Mouse (Mus musculus): ENCODE results near the gene Apoo.
A peak's percentile ranks its signal among the peaks of the same experiment; 100 is the strongest.
"Not testable (repeated sequence)": the region's sequence is repeated elsewhere in the genome, so short reads cannot be mapped to it uniquely, and the experiment has no call there.

The Apoo gene

DNA sequence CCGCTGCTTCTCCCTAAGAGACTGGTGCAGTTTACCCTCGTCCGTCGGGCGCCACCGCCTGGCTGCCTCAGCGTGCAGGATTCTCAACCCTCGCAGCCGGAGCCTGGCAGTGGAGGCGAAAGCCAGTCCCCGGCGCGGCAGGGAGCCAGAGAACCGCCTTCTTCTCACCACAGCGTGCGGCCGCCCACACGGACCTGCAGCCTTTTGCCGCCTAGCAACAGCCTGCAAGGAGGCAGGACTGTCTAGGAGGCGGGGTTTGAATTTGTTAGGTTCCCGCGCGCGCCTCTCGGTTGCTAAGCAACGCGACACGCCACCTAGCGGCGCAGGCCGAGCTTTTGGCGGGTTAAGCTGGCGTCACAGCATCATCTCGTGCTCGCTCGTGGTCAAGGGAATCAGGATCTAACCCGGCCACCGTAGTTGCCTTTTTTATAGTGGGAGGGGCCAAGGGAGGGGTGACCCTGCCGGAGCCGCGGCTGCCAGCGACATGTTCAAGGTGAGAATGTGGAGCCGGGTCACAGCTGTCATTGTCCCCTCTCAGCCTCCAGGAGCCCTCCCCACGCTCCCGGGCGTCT lies at the start of gene Apoo, which contains the start of gene Fam90a1b:
Gene Apoo, plus strand, starts transcription at position 448 of the 572 bp plus-strand sequence.
Gene Fam90a1b, minus strand, starts transcription at position 108 of the 572 bp plus-strand sequence.
- DNase-seq (ENCODE audit: low spot score): peak; percentile 95

DNA sequence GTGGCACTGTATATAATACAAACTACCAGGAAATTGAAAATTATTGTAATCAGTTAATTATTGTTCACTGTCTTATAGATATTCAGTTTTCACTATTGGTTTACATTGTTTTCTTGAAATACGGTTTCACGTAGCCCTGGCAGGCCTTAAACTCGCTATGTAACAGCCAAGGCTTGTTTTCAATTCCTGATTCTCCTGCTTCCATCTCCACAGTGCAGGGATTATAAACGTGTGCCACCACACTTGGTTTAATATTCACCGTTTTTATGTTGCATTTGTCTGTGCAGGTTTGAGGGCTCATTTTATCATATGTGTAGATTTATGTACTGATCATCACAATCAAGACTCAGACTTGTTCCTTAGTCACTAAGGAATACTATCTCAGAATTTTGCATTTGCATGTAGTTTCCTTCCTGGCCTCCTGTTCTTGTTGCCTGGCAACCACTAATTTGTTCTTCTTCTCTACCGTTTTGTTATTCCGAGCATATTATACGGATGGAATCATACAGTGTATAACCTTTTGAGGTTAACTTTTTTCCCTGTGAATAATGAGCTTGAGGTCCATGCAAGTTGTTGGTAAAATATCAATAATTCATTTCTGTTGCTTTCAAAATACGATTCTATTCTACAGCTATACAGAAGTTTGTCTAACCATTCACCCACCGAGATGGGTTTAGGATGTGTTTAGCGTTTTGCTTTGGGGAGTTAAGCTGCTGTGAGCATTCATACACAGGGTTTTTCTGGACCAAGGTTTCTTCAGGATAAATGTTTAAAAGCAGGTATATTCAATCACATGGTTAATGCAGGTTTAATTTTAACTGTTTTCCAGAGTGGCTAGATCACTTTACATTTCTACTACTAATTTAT lies 45.6 kb upstream of the Apoo start:
- DNase-seq (ENCODE audit: low spot score): no peak

DNA sequence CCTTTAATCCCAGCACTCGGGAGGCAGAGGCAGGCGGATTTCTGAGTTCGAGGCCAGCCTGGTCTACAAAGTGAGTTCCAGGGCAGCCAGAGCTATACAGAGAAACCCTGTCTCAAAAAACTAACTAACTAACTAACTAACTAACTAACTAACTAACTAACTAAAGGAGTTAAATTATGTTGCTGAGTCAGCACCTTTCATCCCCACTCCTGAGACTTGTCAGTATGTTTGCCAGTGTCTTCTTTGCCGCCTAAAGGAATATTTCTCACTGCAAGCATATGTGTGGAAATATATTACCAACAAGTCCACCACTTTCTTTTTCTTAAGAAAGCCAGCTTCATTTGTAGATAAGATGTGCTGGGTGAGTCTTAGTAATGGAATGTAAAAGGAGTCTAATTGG lies 23.3 kb upstream of the Apoo start:
- DNase-seq (ENCODE audit: low spot score): not testable (repeated sequence)

DNA sequence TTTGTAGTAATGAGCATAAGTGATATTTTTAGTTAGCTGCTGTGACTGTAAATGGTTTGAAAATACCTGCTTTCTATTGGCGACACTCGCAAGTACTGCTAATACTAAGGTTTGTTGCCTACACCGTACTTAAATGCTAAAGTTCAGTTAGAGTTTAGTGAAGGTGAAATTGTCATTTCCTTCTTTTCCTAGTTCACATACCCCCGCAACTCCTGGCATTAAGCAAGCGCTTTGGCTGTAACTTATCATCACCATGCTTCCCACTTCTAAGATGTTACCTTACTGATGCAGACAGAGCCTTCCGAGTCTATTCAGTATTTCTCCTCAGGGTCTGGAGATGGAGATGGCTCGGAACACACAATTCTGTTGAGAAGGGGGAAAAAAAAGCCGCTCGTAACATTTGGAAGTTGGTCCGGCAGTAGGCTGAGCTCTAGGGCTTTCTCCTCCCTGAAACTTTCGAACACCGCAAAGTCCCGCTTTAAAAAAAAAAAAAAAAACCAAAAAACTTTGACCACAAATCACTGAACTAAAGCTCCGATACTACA lies 1.5 kb upstream of the Apoo start:
- no peak for DNase-seq (ENCODE audit: low spot score)

DNA sequence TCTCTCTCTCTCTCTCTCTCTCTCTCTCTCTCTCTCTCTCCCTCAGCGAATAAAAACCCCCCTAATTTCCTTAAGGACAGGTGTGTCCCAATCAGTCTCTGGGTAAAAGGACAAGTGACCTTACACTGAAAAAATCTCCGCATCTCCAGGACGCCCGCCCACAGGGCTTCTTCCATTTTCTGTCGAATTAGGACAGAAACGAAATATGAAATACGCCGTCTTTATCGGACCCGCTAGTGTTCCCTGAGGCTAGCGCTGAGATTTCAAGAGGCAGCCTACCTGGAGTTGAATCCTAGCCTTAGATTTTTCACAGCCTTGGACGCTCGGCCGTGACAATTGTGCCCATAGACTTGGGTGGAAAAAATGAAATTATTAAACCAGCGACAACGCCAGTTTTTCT lies 888 bp upstream of the Apoo start:
- no peak for DNase-seq (ENCODE audit: low spot score)

DNA sequence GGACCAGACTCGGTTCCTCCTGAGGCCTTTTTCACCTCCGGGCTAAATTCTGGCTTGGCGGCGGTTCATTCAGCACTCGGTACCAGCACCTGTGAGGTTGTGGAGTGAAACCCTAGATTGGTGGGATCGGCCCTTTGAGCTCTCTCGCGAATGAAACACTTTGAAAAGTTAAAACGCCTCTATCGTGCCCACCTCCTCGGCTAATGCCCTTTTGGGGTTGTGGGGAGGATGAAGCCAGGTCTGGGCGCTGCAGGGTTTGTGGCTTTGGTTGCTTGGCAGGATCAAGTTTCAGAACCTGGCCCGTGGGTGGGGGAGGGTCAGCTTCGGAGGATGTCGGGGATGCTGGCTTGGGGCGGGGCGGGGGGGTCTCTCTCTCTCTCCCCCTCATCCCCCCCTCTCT lies 331 bp downstream of the Apoo start:
- no peak for DNase-seq (ENCODE audit: low spot score)

DNA sequence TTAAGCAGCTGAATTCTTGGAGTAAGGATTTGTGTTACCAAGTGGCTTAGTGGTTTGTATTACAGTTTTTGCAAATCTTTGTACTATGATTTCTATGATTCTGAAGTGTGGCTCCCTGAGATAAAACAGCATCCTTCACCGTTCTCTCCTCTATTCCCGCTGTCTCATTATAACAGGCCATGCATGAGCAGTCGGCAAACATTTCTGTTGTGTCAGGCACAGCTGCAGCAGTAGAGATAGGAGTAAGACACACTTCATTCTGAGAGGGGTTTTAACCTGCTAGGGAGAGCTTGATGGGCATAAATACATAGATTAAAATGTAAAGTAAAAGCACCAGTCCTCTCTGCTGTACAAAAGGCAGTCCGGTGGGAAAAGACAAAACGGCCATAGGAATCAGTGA lies 11.8 kb downstream of the Apoo start:
- DNase-seq (ENCODE audit: low spot score): no peak

DNA sequence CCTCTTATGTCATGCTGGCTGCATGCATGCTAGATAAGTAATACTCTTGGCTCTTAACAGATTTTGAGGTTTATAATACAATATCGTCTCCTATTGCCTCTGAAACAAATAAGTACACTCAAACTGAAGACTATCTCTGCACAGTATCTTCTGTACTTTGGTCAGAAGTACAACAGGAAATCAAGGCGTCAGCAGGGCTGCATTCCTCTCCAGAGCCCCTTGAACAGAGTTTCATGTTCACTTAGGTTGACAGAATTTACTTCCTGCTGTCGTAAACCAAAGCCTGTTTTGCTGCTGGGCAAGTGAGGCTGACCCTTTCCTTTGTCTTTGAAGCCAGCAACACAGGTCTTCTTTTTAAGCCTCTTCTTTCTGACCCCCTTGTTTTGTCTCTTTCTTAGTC lies 42.1 kb downstream of the Apoo start:
- no peak for DNase-seq (ENCODE audit: low spot score)

DNA sequence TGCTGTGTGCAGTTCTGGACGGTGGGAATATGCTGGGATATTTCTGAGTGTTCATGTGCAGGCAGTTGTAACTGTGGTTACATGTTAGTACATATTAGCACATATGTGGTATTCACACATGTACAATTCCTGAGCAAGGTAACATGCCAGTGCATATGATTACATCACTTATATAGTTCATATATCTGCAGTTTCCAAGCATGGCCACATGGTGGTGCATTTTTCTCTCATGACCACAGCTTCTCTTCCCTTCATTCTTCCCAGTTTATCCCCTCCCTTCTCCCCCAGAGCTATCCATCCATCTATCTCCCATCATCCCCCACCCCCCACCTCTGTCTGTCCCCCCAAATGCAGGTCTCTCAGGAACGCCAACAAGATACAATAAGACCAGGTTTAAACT lies 53.3 kb downstream of the Apoo start:
- DNase-seq (ENCODE audit: low spot score): no peak

DNA sequence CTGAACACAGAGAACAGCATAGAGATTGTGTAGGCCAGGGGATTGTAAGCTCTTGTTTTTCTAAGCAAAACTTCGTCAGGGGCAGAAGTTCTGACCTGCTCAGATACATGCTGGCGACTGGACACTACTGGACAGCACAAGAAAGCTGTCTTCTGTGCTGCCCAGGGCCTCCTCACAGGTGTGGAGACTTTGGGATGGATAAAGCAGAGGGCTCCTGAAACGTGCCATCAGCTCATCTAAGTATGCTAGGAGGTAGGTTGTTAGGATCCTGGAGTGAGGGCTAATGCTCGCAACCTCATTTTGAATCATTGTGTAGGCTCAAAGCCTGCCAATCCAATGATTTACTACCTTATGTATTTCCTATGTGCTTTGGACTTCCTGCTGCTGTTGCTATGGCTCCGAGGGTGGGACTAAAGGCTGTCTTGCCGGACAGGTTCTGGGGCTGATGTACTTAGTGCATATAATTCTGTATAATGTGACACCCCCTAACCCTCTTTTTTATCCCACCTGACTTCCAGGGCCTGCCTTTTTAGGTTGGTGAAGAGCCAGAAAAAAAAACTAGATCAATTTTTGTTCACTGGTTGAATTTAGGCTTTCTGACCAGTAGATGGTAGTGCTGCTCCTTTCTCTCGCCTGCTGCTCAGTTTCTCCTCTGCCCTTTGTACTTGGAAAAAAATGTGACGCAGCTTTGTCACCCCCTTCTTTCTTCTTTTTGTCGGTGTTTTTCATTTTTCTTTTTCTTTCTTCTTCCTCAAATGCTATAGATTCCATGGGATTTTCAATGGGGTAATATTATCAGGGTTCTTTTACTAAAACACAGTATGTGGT lies 64.8 kb downstream of the Apoo start:
- no peak for DNase-seq (ENCODE audit: low spot score)

DNA sequence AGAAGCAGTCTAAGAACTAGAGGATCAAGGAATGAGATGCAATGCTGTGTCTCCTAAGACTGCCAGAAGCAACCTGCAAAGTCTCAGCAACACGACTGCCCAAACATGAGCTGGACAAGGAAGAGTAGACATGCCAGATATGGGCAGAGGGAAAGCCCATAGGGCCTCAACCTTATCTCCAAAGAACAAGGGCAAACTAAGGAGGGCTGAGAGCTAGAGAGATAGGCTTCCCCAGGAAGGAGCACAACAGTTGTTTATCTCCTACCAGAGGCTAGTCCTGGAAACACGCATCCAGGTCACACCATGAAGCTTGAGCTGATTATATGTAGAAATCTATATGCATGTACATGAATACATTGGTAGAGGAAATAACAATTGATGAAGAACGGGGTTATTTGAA lies 78.5 kb downstream of the Apoo start:
- DNase-seq (ENCODE audit: low spot score): not testable (repeated sequence)

DNA sequence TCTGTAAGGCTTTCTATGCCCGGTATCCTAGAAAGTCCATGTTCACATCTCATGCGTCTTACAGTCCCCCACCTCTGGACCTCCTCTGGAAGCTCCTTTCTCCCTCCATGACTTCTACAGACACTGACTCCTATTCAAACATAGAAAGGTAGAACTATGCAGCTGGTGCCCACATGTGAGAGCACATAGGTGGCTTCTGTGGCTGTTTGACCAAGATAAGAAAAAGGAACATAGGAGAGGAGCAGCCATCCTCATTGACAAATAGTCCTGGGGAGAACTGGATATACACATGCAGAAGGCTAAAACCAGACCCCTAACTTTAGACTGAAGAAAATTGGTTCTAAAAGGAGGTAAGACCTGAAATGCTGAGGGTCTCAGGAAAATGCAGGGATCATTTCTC lies 79.1 kb downstream of the Apoo start:
- not testable (repeated sequence) for DNase-seq (ENCODE audit: low spot score)

DNA sequence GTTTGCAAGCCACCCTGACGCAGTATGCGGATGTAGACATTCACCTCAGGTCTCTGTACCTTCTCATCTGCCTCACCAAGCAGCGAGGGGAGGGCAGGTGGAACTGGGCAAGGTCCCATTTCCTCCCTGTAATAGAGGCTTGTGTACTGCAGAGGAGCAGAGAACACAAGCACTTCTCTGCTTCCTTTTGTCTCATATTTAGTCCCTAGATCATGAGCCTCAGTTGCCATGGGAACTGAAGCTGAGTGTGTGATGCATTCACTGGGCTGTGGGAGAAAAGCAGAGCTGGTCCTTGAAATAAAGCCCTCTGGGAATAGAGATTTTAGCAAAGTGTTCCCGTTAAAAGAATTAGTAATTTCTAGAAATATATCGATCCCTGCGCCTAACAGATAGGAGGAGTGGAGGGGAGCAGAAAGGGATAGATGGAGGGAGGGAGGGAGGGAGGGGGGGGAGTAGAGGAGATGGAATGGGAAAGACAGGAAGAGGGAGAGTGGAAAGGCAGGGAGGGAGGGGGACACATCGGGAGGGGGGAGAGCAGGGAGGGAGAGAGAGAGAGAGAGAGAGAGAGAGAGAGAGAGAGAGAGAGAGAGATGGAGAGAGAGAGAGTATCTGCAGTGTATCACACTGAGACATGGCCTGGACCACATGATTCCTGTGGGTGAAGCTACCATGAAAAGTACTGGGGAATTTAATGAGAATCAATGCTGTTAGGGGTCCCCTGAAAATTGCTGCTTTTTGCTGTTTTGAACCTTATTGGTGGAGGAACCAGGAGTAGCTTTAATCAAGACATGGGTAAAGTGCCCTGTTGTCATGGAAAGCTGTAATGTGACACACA lies 83.3 kb downstream of the Apoo start:
- DNase-seq (ENCODE audit: low spot score): not testable (repeated sequence)

DNA sequence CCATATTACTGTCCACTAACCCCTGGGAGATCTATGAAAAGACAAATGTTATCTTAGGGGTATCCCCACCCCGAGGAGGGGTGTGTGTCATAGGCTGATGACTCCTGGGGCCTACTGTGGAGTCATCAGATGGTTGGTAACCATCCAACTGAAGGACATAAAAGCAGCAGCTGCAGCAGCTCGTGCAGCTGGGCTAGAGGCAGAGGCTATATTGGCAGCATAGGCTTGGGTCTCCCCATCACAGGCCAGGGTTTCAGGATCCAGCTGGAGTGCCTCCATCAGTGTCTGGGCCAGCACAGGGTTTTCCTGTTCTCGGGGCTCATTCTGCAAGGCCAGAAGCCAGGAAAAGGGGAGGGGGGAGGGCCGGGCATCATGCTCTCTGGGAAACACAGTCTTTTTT lies 92.4 kb downstream of the Apoo start:
- DNase-seq (ENCODE audit: low spot score): no peak

DNA sequence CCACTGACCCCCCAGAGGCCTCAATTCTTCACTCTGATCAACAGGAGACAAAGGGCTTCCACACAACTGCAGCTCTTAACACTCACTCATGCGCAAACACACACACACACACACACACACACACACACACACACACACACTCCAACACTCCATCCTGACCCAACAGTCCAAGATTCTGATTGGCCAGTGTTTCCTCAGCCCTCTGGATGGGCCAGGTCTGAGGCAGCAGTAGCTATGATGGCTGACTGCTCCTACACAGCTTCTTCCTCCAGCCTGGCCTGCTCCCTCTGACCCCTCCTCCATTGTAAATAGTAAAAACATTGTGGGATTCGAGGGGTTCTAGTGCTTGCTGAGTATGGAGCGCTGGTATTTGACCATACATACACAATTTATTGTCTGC lies 94.6 kb downstream of the Apoo start:
- DNase-seq (ENCODE audit: low spot score): not testable (repeated sequence)

DNA sequence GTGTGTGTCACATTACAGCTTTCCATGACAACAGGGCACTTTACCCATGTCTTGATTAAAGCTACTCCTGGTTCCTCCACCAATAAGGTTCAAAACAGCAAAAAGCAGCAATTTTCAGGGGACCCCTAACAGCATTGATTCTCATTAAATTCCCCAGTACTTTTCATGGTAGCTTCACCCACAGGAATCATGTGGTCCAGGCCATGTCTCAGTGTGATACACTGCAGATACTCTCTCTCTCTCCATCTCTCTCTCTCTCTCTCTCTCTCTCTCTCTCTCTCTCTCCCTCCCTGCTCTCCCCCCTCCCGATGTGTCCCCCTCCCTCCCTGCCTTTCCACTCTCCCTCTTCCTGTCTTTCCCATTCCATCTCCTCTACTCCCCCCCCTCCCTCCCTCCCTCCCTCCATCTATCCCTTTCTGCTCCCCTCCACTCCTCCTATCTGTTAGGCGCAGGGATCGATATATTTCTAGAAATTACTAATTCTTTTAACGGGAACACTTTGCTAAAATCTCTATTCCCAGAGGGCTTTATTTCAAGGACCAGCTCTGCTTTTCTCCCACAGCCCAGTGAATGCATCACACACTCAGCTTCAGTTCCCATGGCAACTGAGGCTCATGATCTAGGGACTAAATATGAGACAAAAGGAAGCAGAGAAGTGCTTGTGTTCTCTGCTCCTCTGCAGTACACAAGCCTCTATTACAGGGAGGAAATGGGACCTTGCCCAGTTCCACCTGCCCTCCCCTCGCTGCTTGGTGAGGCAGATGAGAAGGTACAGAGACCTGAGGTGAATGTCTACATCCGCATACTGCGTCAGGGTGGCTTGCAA lies 95.9 kb downstream of the Apoo start:
- not testable (repeated sequence) for DNase-seq (ENCODE audit: low spot score)

All from spleen, adult 12 weeks (tissue).